Mouse (Mus musculus) neural tube, embryonic 15.5 days (tissue): Measurements from ENCODE around the gene Apoc1. TPM values are rescaled to one million over a fixed set of nuclear protein-coding genes. Genes with fewer than 3 reads are reported as not detected.

Experiments used
- ATAC-seq: fragments of 200-750 bp; cut with Nextera tagmentation; 2 replicates; pipeline ENCODE4 v1.8.0; 2017; ENCODE audit warnings: mild to moderate bottlenecking, moderate TSS enrichment, moderate library complexity; ENCODE audit not compliant: low FRiP score
- H3K27ac ChIP-seq: fragments of 300-500 bp; sonication (generic); replicated peaks from 2 replicates; pipeline ENCODE4 v1.5.1; 2015; ENCODE audit warnings: mild to moderate bottlenecking, inconsistent platforms
- H3K27me3 ChIP-seq: fragments of 300-500 bp; sonication (generic); replicated peaks from 2 replicates; pipeline ENCODE4 v1.6.1; 2015; ENCODE audit warnings: inconsistent platforms
- H3K36me3 ChIP-seq: fragments of 300-500 bp; sonication (generic); 2 replicates; pipeline ENCODE4 v1.6.1; 2015; ENCODE audit warnings: inconsistent platforms
- H3K4me1 ChIP-seq: fragments of 300-500 bp; sonication (generic); 2 replicates; pipeline ENCODE4 v1.6.1; 2015; ENCODE audit warnings: inconsistent platforms
- H3K4me2 ChIP-seq: fragments of 300-500 bp; sonication (generic); 2 replicates; pipeline ENCODE4 v1.6.1; 2015; ENCODE audit warnings: inconsistent platforms, mild to moderate bottlenecking, moderate library complexity
- H3K4me3 ChIP-seq: fragments of 300-500 bp; sonication (generic); replicated peaks from 2 replicates; pipeline ENCODE4 v1.5.1; 2015; ENCODE audit warnings: mild to moderate bottlenecking, inconsistent platforms
- H3K9ac ChIP-seq: fragments of 300-500 bp; sonication (generic); replicated peaks from 2 replicates; pipeline ENCODE4 v1.6.1; 2015; ENCODE audit warnings: mild to moderate bottlenecking, inconsistent platforms
- H3K9me3 ChIP-seq: fragments of 300-500 bp; sonication (generic); replicated peaks from 2 replicates; pipeline ENCODE4 v1.6.1; 2016; ENCODE audit warnings: inconsistent platforms
- whole genome bisulfite sequencing: fragments of 180-500 bp; shearing (Covaris S2); methylation state at CpG from one replicate; pipeline ENCODE4 v1.1.7; 2015; ENCODE audit warnings: mixed read lengths; 5-methylcytosine and 5-hydroxymethylcytosine counted together
- polyA plus RNA-seq: library from polyadenylated mRNA; unstranded; fragments of >200 nt; fragmentation: Nextera tagmentation; extraction: Ambion mirVana; gene quantifications from 2 replicates; pipeline ENCODE4 v1.2.1, GENCODE M21; 2015

The Apoc1 gene
- polyA plus RNA-seq, 1 experiment from 2014 or later, result 6.5 TPM

DNA sequence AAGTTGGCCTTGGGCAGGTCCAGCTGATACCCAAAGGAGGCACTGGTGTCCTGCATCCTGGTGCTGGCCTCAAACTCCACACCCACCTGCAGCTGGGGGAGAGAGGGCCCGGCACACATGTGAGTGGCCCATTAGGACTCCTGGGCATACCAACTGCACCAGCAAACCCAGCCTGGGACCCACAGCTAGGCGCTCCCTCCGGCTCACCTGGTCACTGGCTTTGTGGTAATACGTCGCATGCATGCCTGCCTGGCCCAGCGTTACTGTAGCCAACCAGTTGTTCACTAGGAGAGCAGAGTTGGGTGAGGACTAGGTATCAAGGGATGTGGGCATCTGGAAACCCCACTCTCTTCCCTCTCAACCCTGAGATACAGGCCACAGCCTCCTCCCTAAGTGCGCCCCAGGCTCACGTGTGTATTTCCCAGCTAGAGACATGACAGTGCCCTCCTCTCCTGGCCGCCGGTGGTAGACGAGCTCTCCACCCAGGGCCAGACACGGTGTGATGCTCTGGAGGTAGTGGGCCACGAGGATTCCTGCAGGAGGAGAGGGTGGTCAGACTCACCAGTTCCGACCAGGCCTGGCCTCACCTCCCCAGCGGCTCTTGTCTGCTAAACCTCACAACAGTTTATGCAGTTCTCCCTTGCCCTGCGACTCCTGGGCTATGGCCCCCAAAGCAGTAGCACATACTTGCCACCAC, 10.5 kb upstream of the Apoc1 start:
- Histone ChIP-seq H3K36me3 (peaks cover 27% of the 10 kb centered on the region), H3K4me1 (peaks cover 25% of the 10 kb centered on the region), H3K27ac (no peak overlapping the region), H3K9ac (no peak overlapping the region), H3K4me2 (no peak overlapping the region), H3K4me3 (no peak overlapping the region), H3K27me3 (no peaks in the 10 kb centered on the region), H3K9me3 (no peaks in the 10 kb centered on the region)
- 93% methylated on average over 16 of the region's 16 CpGs for WGBS
- ATAC-seq, result no peak

DNA sequence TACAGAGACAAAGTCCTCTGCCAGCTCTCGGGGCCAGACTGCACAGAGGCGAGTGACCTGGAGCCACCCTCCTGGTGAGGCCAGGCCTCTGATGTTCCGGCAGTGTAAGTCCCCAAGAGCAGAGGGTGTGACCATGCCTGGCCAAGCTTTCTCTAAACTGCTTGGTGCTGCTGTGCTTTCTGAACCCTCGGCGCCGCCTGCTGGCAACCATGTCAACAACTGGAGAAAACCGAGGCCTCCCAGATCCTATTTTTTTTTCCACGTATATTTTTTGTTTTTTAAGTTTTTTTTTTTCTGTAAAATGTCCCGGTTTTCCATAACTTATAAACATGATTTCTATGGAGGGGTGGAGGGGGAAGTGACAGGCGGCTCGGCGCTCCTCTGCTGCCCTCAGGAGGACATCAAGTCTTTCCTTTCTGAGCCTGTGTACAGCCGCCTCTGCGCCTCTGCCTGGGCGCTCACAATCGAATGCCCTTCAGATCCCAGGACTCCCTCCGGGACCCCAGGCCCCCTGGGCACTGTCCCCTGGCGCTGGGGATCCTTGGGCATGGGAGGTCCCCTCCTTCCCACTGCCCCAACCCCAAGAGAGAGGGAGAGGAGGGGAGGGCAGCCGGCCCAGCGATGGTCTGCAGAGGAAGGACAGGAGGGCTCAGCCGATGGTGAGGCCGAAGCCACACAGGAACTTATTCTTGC, 8.8 kb upstream of the Apoc1 start:
- 34% methylated on average over 22 of the region's 22 CpGs for WGBS
- no peaks in the 10 kb centered on the region for H3K27me3 ChIP-seq
- no peak overlapping the region for H3K4me3 ChIP-seq
- H3K36me3 ChIP-seq, result peaks cover 19% of the 10 kb centered on the region
- H3K9ac ChIP-seq, result no peak overlapping the region
- no peak overlapping the region for H3K4me2 ChIP-seq
- H3K4me1 ChIP-seq, result peaks cover 30% of the 10 kb centered on the region
- peak overlapping the region; percentile 66 for H3K27ac ChIP-seq
- ATAC-seq, result no peak
- no peaks in the 10 kb centered on the region for H3K9me3 ChIP-seq

DNA sequence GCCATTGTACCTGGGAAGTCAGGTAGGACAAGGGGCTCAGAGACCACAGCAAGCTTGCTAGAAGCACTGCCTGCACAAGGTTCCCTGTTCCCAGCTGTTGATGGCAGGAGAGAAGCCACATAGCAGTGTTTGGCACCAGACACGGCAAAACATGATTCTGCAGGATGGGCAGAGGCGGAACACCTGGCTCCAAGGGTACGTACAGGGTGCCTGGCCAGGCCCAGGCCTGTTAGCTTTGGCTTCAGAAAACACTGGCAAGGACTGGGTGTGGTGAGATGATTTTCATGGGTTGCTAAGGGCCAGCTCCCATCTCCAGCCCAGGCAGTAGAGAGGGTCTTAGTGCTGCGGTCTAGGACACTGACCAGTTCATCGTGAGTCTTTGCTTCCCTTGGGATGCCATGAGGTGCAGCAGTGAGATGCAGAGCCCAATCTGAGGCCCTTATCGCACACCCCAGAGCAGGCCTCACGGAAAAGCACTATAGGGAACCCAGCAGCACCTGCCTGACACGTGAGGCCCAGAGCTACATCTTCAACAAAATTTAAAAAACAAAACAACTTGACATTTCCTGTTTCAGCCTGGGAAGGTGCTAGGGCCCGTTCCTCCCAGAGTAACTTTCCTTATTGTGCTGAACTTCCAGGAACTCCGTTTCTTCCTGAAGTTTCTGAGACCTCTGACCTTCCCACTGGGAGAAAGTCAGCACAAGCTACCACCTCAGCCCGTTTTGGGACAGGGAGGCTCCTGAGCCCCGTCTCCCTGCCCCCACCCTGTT, 8.0 kb upstream of the Apoc1 start:
- H3K36me3 ChIP-seq, result peaks cover 19% of the 10 kb centered on the region
- H3K4me3 ChIP-seq, result no peak overlapping the region
- H3K9ac ChIP-seq, result no peak overlapping the region
- H3K4me2 ChIP-seq, result no peak overlapping the region
- H3K27ac ChIP-seq, result peak overlapping the region; percentile 10; the same call in 1 of the 2 replicates
- 75% methylated on average over 12 of the region's 12 CpGs for WGBS
- H3K27me3 ChIP-seq, result no peaks in the 10 kb centered on the region
- peaks cover 30% of the 10 kb centered on the region for H3K4me1 ChIP-seq
- ATAC-seq, result no peak
- no peaks in the 10 kb centered on the region for H3K9me3 ChIP-seq

DNA sequence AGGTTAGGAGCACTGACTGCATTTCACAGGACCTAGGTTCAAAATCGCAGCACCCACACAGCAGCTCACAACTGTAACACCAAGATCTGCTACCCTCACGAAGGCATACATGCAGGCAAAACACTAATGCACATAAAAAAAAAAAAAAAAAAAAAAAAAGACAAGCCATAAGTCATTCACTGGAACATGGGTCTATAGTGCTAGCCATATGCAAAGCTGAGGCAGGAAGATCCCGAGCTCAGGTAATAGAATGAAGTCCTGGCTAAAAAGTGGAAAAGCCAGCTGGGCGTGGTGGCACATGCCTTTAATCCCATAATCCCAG, 7.3 kb upstream of the Apoc1 start:
- no peaks in the 10 kb centered on the region for H3K27me3 ChIP-seq
- no peak overlapping the region for H3K4me3 ChIP-seq
- ATAC-seq, result no peak
- 84% methylated on average over 4 of the region's 4 CpGs for WGBS
- H3K36me3 ChIP-seq, result peaks cover 18% of the 10 kb centered on the region
- H3K4me2 ChIP-seq, result no peak overlapping the region
- peaks cover 30% of the 10 kb centered on the region for H3K4me1 ChIP-seq
- peak overlapping the region; percentile 71; the same call in 1 of the 2 replicates for H3K27ac ChIP-seq
- H3K9ac ChIP-seq, result no peak overlapping the region
- no peaks in the 10 kb centered on the region for H3K9me3 ChIP-seq

DNA sequence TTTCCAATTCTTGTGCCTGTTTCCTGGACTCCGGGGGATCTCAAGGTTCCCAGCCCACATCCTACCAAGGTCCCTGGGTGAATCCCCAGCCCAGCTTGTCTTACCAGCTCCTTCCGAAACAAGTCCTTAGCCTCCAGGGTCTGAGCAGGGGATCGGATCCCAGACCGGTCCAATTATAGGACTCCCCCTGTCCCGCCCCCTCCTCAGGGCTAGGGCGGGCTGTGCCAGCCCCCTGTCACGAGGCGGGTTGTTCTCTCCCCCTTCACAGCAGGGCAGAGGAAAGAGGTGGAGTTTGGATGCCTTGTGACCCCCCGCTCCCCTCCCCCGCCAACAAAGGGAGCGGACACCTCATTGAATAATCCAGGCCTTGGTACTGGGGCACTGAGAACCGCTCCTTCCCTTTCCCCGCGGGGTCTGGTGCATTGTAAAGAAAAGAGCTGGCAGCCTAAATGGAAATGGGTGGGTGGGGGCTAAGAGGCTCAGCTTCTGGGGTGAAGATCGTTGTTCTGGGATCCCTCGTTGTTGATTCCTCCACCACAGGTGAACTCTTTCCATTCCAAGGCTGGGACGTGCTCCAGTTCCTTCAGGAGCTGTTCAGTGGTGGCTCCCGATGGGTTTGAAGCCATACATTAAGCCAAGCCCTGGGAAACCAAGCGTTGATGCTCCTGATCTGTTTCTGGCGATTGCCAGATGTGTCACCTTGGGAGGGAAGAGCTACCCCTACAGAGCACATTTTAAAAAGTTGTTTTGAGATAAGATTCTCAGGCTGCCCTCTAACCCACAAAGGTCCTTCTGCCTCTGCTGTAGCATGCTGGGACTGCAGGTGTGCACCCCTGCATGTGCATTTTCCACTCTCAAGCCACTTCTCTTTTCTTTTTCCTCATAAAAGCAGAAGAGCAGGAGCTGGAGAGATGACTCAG, 6.7 kb upstream of the Apoc1 start, which contains the start of gene Apoe:
Gene Apoe, minus strand, starts transcription at position 282 of the 920 bp plus-strand sequence.
- WGBS, result under 1% methylated on average over 20 of the region's 20 CpGs
- H3K4me1 ChIP-seq, result peaks cover 30% of the 10 kb centered on the region

DNA sequence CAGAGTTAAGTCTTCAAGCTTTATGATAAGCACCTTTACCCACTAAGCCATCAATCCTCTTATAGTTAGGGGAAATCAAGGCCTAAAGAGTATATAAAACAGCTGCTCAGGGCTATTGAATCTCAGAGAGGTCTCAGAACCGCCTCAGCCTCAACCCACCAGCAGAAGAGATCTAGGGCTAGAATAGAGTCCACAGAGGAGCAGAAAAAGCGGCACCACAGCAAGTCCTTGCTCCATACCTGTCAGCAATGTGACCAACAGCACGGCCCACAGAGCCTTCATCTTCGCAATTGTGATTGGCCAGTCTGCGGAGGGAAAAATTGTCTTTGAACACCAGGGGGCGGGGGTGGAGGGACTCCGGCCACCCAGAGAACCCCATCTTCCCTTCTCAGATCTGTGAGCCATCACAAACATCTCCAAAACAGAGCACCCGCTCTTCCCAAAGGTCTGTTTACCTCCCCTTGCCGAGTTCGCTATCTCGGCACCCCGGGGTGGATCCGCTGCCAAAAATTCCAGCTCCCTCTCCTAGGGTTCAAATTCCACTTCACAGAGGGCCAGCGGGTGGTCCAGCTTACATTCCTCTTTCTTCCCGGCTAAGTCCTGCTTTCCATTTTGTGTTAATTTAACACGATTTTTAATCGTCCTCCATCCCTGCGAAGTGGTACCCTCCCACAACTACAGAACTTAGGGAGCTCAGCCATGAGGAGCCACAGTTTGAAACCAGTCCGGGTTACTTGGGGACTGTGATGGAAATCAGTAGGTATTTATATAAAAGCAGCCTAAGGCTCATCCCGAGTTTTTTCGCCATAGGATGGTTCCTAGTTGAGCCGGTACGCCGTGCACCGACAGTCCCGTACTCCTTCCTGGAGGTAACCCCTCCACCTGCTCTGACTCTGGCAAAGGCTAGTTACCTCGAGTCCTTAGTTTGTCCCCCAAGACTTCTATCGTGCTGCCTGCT, 5.8 kb upstream of the Apoc1 start:
- H3K27me3 ChIP-seq, result no peaks in the 10 kb centered on the region
- peaks cover 10% of the 10 kb centered on the region; the same call in 1 of the 2 replicates for H3K36me3 ChIP-seq
- H3K4me2 ChIP-seq, result peak overlapping the region; percentile 60
- H3K9me3 ChIP-seq, result no peaks in the 10 kb centered on the region
- peaks cover 32% of the 10 kb centered on the region for H3K4me1 ChIP-seq
- 4% methylated on average over 28 of the region's 28 CpGs for WGBS
- H3K4me3 ChIP-seq, result peak overlapping the region; percentile 29
- peak overlapping the region; percentile 71 for H3K27ac ChIP-seq
- H3K9ac ChIP-seq, result peak overlapping the region; percentile 38
- ATAC-seq, result no peak

More for the DNA sequence above, 6.7 kb upstream of the Apoc1 start, which contains the start of gene Apoe:
- peak within 1 kb of the TSS; percentile 38 for H3K9ac ChIP-seq
- peak within 1 kb of the TSS; percentile 71 for H3K27ac ChIP-seq
- H3K4me2 ChIP-seq, result peak within 1 kb of the TSS; percentile 60
- H3K36me3 ChIP-seq, result peaks cover 14% of the 10 kb centered on the region; the same call in 1 of the 2 replicates
- no peaks in the 10 kb centered on the region for H3K9me3 ChIP-seq
- H3K4me3 ChIP-seq, result peak within 1 kb of the TSS; percentile 29
- peak; percentile 62 for ATAC-seq
- no peaks in the 10 kb centered on the region for H3K27me3 ChIP-seq

- Histone ChIP-seq H3K27ac (no peak overlapping the region), H3K36me3 (0 out of 2 replicates have a peak, but pooled peaks cover 4% of the 10 kb centered on the region), H3K9ac (no peak overlapping the region), H3K27me3 (no peaks in the 10 kb centered on the region), H3K4me3 (no peak overlapping the region), H3K4me2 (0 out of 2 replicates have a peak overlapping the region, but pooled peaks have one; percentile 60), H3K4me1 (peaks cover 32% of the 10 kb centered on the region), H3K9me3 (no peaks in the 10 kb centered on the region)
- ATAC-seq, result no peak
- WGBS, result 96% methylated on average over 34 of the region's 34 CpGs
These were observed 3.9 kb upstream of the Apoc1 start for GRCm38 (mm10) chr7:19696336-19696873.

DNA sequence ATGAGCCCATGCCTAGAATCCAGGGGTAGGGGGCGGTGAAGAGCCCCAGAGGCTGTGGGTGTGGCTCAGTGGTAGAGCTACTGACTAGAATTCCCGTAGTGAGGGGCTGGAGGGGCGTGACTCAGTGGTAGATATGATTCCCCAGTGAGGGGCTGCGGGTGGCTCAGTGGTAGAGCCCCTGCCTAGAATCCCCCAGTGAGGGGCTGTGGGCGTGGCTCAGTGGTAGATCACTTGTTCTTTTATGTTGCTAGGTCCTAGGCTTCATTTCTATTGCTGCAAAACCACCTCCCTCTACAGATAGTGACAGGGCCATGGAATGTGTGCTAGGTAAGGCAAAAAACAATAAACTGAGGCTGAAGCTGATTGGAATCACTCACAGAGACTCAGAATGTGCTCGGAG, 3.4 kb upstream of the Apoc1 start:
- H3K9me3 ChIP-seq, result no peaks in the 10 kb centered on the region
- 86% methylated on average over 6 of the region's 6 CpGs for WGBS

GRCm38 (mm10) chr7:19695213-19695594, 2.7 kb upstream of the Apoc1 start:
- WGBS, result 60% methylated on average over 8 of the region's 8 CpGs
- Histone ChIP-seq H3K36me3 (0 out of 2 replicates have a peak, but pooled peaks cover 4% of the 10 kb centered on the region), H3K27me3 (no peaks in the 10 kb centered on the region), H3K4me1 (peaks cover 28% of the 10 kb centered on the region), H3K9me3 (no peaks in the 10 kb centered on the region), H3K9ac (no peak overlapping the region), H3K4me3 (no peak overlapping the region), H3K27ac (no peak overlapping the region), H3K4me2 (no peak overlapping the region)
- ATAC-seq, result no peak

More for the DNA sequence above, 3.4 kb upstream of the Apoc1 start:
- Histone ChIP-seq H3K9ac (no peak overlapping the region), H3K4me3 (no peak overlapping the region), H3K4me1 (peaks cover 30% of the 10 kb centered on the region), H3K27me3 (no peaks in the 10 kb centered on the region), H3K36me3 (0 out of 2 replicates have a peak, but pooled peaks cover 4% of the 10 kb centered on the region), H3K27ac (no peak overlapping the region), H3K4me2 (no peak overlapping the region)
- no peak for ATAC-seq
